Mouse (Mus musculus): Measurements from ENCODE around the gene Pde6b. TPM values are rescaled to one million over a fixed set of nuclear protein-coding genes. Genes with fewer than 3 reads are reported as not detected.

Gene Pde6b
- polyA plus RNA-seq (2017; shearing (Covaris generic)) = 2.5 TPM

GRCm38 (mm10) chr5:108388201-108388600, at the start of gene Pde6b:
TSS of gene Pde6b (plus strand) at chr5:108388391.

GRCm38 (mm10) chr5:108367871-108368332, 20.3 kb upstream of the Pde6b start, which contains the start of gene Gm42517:
TSS of gene Gm42517 (minus strand) at chr5:108367922.

GRCm38 (mm10) chr5:108433804-108434587, 45.8 kb downstream of the Pde6b start, which contains the start of gene Atp5k:
TSS of gene Atp5k (minus strand) at chr5:108434448.

GRCm38 (mm10) chr5:108448785-108449668, 60.8 kb downstream of the Pde6b start, which contains the start of gene Mfsd7a:
TSS of gene Mfsd7a (minus strand) at chr5:108448891.

GRCm38 (mm10) chr5:108461082-108462065, 73.2 kb downstream of the Pde6b start, which contains the start of gene Pcgf3:
TSS of gene Pcgf3 (plus strand) at chr5:108461232.

Other genes starting within 250 kb of the Pde6b start
- gene Dr1, start 119.5 kb upstream of the Pde6b start, polyA plus RNA-seq (2017; shearing (Covaris generic)) = 23.4 TPM
- gene Pigg, start 75.8 kb upstream of the Pde6b start, polyA plus RNA-seq (2017; shearing (Covaris generic)) = 7.1 TPM
- not detected for gene Gm42517, start 20.5 kb upstream of the Pde6b start, polyA plus RNA-seq (2017; shearing (Covaris generic))
- 207 TPM for gene Atp5k, start 46.1 kb downstream of the Pde6b start, polyA plus RNA-seq (2017; shearing (Covaris generic))
- gene Mfsd7a, start 60.5 kb downstream of the Pde6b start, polyA plus RNA-seq (2017; shearing (Covaris generic)) = not detected
- 14.5 TPM for gene Pcgf3, start 72.8 kb downstream of the Pde6b start, polyA plus RNA-seq (2017; shearing (Covaris generic))
- gene Cplx1, start 161.6 kb downstream of the Pde6b start, polyA plus RNA-seq (2017; shearing (Covaris generic)) = not detected
- 110 TPM for gene Gak, start 241.4 kb downstream of the Pde6b start, polyA plus RNA-seq (2017; shearing (Covaris generic))
- gene Tmem175, start 241.4 kb downstream of the Pde6b start, polyA plus RNA-seq (2017; shearing (Covaris generic)) = 48.3 TPM

All from CD4-positive, CD25-positive, alpha-beta regulatory T cell, adult 9 weeks (primary cell).